Mouse (Mus musculus) bone marrow, adult 2 months (tissue): Measurements from ENCODE around the gene Zbtb40.

Experiments
- CTCF ChIP-seq: fragments of 200-500 bp; IDR thresholded peaks from 2 replicates; pipeline ENCODE4 v1.5.1; 2011; ENCODE audit warnings: low read length, control low read depth; ENCODE audit not compliant: control insufficient read depth, insufficient read depth
- POLR2A ChIP-seq: fragments of 200-500 bp; IDR thresholded peaks from 2 replicates; pipeline ENCODE4 v1.6.1; 2011; ENCODE audit warnings: low read depth, mild to moderate bottlenecking, control low read depth, low read length, borderline replicate concordance; ENCODE audit not compliant: control insufficient read depth

DNA sequence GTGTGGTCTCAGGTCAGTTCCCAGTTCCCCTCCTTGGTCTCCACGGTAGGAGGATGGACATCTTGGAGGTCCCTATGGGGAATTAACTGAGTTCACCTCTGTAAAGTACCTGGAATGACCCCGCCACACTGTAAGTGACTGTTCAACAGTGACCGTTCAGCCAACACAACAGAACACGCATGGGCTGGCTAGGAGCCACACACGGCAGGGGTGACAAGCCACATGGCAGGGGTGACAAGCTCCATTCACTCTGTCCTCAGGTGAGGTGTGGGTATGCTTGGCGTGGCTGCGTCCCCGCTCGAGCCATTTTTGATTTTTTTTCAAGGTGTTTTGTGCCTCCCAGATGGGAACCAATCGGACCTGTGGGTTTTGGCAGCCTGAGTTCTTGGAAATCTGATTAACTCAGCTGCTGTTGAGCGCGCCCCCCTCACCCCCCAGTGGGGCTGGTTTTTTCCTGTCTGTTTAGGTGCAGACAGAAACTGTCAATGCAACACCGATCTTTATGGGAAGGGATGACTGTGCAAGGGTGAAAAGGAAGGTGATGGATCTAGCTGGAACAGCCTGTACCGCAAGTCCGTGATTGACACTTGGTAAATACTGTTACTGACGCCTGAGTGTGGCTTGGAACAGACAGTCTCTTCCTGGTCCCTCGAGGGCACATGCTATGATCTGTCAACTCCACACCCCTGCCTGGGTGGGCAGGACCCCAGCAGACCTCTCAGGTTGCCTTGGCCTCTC, 48.8 kb upstream of the Zbtb40 start:
- TF ChIP-seq CTCF: no peak
- no peak for TF ChIP-seq POLR2A
